Mouse (Mus musculus): ENCODE measurements around the gene Mfap4. TPM values are rescaled to one million over a fixed set of nuclear protein-coding genes. Genes with fewer than 3 reads are reported as not detected.
A peak's percentile ranks its signal among the peaks of the same experiment; 100 is the strongest.

Mfap4 gene
- total RNA-seq, 4 experiments from 2014 or later, result 1.9 to 4.0 (median 3.1) TPM

GRCm38 (mm10) chr11:61481239-61482090 lies 3.8 kb upstream of the Mfap4 start:
- DNase-seq (ENCODE audit: low spot score in 2 of 2), result no peak

- no peak for DNase-seq (ENCODE audit: low spot score in 2 of 2)
These were observed 1.9 kb upstream of the Mfap4 start for GRCm38 (mm10) chr11:61483226-61483845.

GRCm38 (mm10) chr11:61484256-61484612 lies 997 bp upstream of the Mfap4 start:
- no peak for DNase-seq (ENCODE audit: low spot score in 2 of 2)

DNA sequence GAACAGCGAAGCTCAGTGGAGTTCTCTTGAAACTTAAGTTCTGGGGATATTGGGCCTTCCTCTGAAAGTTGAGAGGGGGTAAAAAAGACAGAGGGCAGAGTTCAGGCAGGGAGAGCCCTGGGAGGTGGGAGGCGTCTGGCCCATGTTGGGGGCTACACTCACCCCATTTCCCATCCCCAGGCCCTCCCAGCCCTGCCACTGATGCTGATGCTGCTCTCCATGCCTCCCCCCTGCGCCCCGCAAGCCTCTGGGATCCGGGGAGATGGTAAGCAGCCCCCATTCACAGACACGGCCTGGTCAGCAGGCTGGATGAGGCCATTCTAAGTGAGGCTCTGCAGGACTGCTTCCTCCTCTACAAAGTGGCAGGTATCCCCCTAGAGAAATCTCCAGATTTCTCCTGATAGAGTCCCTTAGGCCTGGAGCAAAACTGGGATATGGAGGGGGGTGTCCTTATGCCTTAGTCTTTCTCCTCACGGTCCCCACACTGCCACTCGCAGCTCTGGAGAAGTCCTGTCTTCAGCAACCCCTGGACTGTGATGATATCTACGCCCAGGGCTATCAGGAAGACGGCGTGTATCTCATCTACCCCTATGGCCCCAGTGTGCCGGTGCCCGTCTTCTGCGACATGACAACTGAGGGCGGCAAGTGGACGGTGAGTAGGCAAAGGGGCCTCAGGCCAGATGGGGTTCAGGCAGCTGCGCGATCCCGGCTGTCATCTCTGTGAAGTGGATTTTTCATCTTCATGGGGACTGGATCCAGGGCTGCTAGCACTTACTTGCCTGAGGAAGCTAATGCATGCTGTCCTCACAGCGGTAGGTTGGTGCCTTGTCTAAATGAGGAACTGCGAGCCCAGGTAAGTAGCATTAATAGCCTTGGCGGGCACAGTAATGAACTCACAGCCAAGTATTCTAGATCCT lies 568 bp downstream of the Mfap4 start:
- DNase-seq (ENCODE audit: low spot score in 2 of 2), result no peak

DNA sequence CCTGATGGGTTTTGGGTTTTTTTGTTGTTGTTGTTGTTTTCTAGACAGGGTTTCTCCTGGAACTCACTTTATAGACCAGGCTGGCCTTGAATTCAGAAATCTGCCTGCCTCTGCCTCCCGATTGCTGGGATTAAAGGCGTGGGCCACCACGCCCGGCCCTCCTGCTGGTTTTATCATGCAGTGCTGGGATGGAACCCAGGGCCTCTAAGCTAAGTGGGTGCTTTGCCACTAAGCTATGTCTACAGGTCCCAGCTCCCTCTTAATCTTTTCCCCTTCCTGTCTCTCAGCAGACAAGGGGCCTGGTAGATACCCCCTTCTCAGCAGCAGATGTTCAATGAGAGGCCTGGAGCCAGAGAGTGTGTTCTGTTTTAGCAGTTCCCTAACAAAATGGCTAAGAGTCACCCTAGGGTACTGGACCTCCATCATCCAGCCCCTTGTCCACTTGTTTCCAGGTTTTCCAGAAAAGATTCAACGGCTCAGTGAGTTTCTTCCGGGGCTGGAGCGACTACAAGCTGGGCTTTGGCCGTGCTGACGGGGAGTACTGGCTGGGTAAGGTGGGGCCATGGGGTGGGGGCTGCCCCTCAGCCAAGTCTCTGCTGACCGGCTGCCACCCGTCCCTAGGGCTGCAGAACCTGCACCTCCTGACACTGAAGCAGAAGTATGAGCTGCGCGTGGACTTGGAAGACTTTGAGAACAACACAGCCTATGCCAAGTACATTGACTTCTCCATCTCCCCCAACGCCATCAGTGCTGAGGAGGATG lies 1.4 kb downstream of the Mfap4 start:
- DNase-seq (ENCODE audit: low spot score in 2 of 2), result no peak

DNA sequence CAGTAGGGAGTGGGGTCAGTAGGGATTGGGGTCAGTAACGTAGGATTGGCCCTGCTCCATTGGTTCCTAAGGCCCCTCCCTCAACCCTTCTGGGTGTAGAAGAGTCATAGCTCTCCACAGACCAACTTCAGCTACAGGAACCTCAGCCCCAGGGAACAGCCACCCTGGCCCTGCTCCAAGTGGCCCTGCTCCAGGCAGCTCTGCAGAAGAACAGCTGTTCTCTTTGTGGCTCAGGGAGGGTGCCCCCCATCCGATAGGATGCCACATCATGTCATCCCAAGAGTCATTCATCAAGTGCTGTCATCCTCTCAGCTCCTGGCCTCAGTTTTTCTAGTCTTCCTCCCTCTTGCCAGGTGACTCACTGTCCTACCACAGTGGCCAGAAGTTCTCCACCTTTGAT lies 2.2 kb downstream of the Mfap4 start:
- DNase-seq (ENCODE audit: low spot score in 2 of 2), result peak in 1 of 2 experiments; percentile 56

GRCm38 (mm10) chr11:61487936-61488335 lies 2.7 kb downstream of the Mfap4 start:
- no peak for DNase-seq (ENCODE audit: low spot score in 2 of 2)

GRCm38 (mm10) chr11:61489085-61489484 lies 3.9 kb downstream of the Mfap4 start:
- no peak for DNase-seq (ENCODE audit: low spot score in 2 of 2)

DNA sequence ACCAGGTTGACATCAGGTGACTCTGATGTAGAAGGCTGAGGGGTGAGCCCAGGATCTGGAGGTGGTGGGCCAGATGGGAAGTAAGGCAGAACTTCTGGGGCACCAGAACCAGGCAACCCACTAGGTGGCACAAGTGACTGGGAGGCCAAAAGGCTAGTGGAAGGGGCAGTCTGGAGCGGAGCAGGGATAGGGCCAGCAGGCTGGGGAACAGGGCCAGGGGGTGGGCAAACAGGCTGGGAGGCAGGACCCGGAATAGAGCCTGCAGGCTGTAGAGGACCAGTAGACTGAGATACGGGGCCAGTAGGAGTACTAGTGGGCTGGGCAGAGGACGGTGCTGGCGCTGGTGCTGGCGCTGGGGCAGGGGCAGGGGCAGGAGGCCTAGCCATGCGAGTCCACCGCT lies 4.6 kb downstream of the Mfap4 start:
- DNase-seq (ENCODE audit: low spot score in 2 of 2), result no peak

DNA sequence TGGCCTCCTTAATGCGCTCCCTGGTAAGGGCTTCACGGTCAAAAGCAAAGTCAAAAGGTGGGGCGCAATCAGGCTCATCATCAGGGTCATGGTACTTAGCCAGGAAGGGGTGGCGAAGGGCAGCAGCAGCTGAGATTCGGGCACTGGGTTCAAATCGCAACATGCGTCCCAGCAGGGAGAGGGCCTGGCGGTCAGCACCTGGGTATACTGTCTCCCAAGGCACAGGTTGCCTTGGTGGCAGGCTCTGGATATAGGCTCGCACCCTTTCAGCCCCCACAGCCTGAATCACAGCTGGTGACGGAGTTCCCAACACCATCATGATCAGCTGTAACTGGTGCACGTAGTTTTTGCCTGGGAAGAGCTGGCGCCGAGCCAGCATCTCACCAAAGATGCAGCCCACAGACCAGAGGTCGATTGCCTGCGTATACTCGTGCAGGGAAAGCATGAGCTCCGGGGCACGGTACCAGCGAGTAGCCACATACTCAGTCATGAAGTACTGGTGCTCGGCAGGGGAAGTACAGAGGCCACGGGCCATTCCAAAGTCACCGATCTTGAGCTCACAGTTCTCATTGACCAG lies 5.8 kb downstream of the Mfap4 start:
- no peak for DNase-seq (ENCODE audit: low spot score in 2 of 2)

DNA sequence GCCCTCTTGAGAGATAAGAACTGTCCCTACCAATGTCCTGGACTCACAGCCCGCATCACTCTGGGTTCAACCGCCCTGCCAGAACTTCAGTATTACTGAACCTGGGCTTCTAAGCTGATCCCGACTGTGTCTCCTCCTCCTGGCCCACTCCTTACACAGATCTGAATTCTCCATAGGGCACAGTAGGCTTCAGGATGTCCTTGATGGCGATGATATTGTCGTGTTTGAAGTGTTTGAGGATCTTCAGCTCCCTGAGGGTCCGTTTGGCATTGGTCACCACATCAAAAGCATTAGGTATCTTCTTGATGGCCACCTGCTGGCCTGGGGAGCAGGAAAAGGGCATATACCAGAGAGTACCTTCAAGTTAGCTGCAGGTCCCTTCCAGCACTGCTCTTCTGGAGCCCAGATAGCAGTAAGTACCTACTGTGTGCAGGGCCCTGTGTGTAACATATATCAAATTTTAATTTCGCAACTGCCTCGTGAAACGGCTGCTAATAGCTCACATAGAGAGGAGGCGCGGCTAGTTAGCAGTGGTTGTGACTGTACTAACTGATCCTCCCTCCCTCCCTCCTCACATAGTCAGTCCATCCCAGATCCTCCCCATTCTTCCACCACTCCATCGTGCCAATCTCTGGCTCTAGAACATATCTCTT lies 7.6 kb downstream of the Mfap4 start:
- no peak for DNase-seq (ENCODE audit: low spot score in 2 of 2)

- peak; percentile 47 to 53 for DNase-seq (ENCODE audit: low spot score in 2 of 2)
These were observed 8.4 kb downstream of the Mfap4 start for GRCm38 (mm10) chr11:61493525-61494128.

DNA sequence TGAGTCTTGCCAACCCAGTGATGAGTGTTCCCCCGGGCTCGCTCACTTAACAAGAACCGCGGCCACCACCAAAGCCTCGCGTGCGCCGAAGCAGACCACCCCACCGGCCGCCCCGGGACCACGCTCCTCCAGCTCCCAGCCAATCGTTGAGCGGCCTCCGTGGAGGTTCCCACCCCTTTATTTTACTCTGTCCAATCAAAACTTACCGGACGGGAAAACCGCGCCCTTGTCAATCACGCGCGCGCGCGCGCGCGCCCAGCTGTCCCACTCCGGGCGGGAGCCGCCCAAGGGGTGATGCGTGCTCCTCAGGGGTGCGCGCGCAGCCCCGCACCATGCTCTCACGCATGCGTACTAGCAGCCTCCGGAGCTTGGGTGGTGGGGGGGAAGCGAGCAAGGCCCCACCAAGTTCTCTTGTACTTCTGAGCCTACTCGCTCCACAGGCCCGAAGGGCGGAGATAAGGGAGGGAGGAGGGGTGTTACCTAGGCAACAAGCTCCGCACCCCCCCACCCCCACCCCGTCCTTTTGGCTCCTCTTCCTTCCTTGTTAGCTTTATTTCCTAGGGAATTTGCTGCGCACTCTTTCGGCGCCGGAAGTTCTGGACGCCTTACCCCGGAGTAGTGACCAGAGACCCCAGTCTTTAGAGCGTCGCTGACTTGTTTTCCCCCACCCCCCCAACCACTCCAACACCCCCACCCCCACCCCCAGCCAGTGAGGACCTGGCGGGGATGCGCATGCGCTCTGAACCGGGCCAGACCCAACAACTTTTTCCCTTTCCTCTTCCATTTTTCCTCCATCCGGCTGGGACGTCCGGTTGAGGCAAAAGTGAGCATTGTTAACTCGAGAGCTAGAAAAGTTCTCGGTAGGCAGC lies 9.1 kb downstream of the Mfap4 start, which contains the start of gene Mapk7:
TSS of gene Mapk7 (minus strand) at position 278 of the 869 bp plus-strand sequence.
- DNase-seq (ENCODE audit: low spot score in 2 of 2), result peak; percentile 86 to 96

DNA sequence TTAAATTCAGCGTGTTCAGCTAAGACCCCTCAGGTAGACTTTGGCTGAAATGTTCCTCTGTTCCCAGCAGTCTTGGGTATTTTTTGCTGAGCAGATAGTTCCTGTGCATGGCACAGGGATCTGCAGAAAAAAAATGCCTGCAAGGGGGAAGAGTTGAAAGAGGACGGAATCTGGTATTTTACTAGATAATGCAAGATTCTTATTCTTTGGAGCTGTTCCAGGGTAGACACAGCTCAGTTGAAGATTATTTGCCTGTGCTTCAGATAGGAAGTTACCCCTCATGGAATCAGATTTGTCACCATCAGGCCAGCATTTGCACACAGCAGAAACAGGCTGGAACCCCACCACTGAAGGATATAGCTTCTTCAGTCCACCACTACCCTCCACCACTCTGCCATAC lies 10.3 kb downstream of the Mfap4 start:
- no peak for DNase-seq (ENCODE audit: low spot score in 2 of 2)

DNA sequence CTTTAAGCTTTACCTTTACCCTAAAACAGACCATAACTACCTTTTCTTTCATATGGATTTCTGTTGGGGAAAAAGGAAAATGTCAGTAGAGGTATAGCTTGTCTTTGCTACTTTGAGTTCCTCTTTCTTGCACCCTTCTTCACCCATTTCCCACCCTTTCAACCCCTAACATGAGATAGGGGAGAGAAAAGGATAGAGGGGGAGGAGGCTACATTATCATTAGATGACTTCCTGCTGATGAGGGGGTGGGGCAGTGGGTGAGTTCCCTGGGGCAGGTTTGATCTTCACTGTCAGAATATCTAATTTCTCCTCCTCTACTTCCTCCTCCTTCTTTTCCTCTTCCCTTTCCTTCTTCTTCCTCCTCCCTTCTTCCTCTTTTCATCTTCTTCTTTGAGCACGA lies 12.3 kb downstream of the Mfap4 start:
- no peak for DNase-seq (ENCODE audit: low spot score in 2 of 2)

DNA sequence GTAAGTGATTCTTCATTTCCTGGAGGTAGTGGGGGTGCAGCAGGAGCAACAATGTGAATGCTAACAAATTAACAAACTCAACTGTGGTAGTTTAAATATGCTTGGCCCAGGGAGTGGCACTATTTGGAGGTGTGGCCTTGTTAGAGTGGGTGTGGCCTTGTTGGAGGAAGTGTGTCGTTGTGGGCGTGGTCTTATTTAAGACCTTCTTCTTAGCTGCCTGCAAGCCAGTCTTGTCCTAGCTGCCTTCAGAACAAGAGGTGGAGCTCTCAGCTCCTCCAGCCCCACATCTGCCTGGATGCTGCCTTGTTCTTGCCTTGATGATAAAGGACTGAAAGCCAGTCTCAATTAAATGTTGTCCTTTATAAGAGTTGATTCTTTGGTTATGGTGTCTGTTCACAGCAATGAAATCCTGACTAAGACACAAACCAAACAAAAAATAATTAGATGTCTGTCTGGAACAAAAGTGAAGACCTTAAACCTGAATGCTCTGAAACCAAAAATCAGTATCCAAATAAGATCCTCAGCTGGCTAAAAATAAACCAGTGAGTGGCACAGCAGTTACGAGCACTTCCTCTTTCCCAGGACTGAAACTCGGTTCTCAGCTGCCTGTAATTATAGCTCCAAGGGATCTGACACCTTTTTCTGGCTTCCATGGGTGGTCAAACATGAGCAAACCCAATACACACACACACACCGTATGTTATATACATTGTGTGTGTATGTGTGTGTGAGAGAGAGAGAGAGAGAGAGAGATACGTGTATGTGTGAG lies 13.7 kb downstream of the Mfap4 start:
- DNase-seq (ENCODE audit: low spot score in 2 of 2), result no peak

DNA sequence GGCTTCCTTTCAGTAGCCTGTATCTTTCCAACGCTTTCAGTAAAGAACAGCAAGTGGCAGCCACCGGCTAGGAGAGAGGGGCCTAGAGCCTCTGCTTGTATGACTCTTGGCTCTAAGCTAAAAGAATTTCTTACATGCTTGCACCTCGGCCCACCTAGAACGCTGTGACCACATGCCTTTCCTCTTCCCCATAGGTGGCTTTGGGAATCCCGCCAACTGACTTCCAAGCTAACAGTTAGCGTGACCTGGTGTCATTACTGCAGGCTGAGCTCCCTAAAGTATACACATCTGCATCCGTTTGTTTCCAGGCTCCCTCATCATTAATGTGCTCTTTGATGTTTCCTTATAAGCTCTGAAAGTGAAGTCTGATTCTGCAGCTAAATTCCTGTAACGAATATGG lies 18.7 kb downstream of the Mfap4 start:
- DNase-seq (ENCODE audit: low spot score in 2 of 2), result no peak

GRCm38 (mm10) chr11:61504713-61505257 lies 19.6 kb downstream of the Mfap4 start, which contains the start of gene B9d1:
Gene B9d1, plus strand, starts transcription at chr11:61505144.
- peak; percentile 96 to 97 for DNase-seq (ENCODE audit: low spot score in 2 of 2)

Measured in left cerebral cortex, adult 8-10 months (tissue).